Mouse (Mus musculus) R1 (cell line): Measurements from ENCODE around the gene Nckap1.
"Not testable (repeated sequence)": the region's sequence is repeated elsewhere in the genome, so short reads cannot be mapped to it uniquely, and the experiment has no call there.

Experiments
- DNase-seq: peaks from one replicate; pipeline ENCODE4 v3.0.0-alpha.2; 2018; ENCODE audit warnings: low read depth, low spot score

Nckap1 gene

GRCm38 (mm10) chr2:80560773-80561172 is 20.4 kb downstream of the Nckap1 start:
- DNase-seq: no peak

DNA sequence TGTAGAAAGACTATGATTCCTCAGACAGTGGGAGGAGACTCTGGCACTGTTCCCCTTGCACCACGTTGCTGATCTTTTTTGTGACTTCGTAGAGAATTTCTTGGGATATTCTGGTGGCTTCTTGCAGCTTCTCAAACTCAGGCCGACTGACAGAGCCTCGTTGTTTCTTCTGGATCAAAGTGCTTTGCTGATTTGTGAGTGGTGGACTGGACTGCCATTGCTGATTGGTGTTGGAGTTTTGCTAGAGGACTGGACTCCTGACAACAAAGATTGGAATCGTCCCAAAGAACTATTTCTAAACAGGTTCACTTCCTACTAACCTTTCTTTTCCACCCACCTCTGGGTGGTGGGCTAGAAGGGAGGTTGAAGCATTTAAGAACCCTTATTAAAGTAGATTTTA is 21.5 kb downstream of the Nckap1 start:
- no peak for DNase-seq

DNA sequence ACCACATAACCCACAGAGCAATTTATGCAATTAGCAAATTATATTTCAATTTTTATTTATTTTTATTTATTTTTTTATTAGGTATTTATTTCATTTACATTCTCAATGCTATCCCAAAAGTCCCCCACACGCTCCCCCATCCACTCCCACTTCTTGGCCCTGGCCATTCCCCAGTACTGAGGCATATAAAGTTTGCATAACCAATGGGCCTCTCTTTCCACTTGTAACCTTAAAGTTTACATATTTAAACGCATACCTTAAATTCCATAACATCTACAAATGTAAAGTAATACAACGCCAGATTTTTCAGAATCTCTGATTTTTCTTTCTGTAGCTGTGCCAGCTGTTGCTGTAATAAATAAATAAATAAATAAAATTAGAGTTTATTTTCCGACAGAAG is 26.7 kb downstream of the Nckap1 start:
- no peak for DNase-seq

GRCm38 (mm10) chr2:80549704-80550103 is 31.5 kb downstream of the Nckap1 start:
- DNase-seq: no peak

DNA sequence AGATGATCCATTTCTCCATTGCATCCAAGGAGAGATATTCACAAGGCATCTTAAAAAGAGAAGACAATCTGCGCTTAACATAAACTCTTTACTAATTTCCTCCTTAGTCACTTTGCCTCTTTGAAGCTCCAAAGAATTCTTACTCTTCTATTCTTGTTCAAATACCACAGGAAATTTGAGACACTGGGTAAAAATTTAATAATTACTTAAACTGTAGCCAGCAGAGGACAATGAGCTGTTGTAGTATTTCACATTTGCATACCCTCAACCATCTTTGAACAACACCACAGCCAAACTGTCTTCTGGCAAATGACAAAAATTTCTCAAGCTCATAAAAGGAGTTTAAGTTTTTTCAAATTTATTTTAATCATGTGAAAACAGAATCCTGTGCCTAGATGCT is 33.3 kb downstream of the Nckap1 start:
- no peak for DNase-seq

GRCm38 (mm10) chr2:80542801-80543200 is 38.4 kb downstream of the Nckap1 start:
- no peak for DNase-seq

- no peak for DNase-seq
Measured at GRCm38 (mm10) chr2:80537156-80537555, 44.0 kb downstream of the Nckap1 start.

- DNase-seq: no peak
Measured at GRCm38 (mm10) chr2:80536608-80537007, 44.6 kb downstream of the Nckap1 start.

GRCm38 (mm10) chr2:80524275-80524674 is 56.9 kb downstream of the Nckap1 start:
- DNase-seq: no peak

DNA sequence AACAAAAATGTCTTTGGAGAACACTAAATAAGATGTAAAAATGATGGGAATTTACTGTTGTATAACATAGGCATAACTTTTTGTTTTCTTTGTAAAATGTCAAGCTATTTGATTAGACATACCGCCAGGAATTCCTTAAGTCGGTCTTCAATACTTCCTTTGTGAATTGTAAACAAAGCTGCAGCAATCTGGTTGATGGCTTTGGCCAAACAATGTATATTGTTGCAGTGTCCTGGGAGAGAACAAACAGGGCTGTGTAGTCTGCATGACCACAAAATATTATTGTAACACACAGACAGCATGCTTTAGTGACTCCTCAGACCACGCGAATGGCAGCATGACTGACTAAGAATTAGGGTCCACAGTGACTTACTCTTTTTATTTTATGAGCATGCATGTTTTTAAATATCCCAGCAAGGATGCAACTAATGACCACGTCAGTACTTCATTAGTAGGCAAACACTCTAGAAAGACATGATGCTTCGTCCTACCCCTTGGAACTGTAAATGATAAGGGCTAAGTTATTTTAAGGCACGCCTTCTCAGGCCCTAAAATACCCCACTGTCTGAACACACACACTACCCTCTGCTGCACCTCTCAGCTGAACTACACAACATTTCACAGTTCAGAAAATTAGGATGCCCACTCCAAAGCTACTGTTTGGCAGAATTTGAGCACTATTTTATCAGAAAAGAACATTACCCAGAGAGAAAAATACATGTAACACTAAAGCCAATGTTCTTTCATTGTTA is 75.0 kb downstream of the Nckap1 start:
- DNase-seq: no peak

GRCm38 (mm10) chr2:80502132-80502531 is 79.0 kb downstream of the Nckap1 start:
- no peak for DNase-seq

GRCm38 (mm10) chr2:80495304-80495703 is 85.9 kb downstream of the Nckap1 start:
- DNase-seq: not testable (repeated sequence)

DNA sequence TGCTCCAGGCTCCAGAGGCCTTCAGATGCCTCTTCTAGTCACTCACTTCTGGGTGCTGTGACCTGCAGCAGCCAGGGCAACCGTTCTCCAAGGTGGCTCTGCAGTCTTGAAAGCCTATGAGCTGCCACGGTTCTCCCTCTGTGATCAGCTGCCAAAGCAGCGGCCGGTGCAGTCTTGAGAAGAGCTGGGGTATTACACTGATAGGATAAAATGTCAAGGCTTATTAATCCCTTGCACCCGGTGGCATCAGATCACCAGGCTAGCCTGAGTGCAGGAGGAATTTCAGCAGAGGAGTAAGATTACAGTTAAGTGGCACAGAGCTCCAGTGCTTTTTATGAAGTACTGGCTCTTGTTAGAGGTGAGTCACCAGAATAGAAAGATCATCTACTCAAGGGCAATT is 94.3 kb downstream of the Nckap1 start:
- DNase-seq: no peak

DNA sequence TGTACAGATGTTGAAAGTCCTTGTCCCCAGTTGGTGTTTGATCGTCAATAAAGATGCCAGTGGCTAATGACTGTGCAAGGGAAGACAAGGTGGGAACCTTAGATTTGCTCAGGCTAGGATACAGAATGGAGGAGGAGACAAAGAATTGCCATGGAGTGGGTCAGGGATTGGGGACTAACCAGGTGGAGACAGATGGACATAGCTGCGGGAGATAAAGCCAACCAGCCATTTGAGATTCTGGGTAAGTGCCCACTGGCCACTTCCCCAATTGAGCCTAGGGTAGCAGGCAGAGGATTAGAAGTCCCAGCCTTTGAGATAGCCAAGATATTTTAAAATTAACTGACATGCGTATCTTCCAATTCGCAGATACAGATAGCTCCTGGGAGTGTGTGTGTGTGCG is 96.2 kb downstream of the Nckap1 start:
- no peak for DNase-seq

DNA sequence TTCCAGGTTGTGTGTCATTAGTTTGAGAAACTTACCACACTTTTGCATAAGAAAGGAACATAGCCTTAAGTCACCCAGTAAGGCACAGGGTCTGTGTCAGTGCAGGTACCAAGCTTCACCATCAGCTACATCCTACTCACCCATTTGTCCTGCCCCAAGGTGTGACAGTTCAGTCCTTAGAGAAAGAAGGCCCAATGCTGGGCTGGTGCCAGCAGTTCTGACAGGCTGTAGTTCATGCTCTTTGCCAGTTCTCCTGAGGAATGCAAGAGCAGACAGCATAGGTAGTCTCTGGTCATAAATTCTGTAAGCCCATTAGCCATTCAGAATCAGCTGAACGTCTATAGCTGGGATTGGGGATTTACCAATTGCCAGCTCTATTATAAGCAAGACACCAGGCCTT is 105.3 kb downstream of the Nckap1 start:
- DNase-seq: no peak

- DNase-seq: no peak
Measured at GRCm38 (mm10) chr2:80474247-80474796, 106.9 kb downstream of the Nckap1 start.

- DNase-seq: no peak
Measured at GRCm38 (mm10) chr2:80465991-80466821, 115.0 kb downstream of the Nckap1 start.

DNA sequence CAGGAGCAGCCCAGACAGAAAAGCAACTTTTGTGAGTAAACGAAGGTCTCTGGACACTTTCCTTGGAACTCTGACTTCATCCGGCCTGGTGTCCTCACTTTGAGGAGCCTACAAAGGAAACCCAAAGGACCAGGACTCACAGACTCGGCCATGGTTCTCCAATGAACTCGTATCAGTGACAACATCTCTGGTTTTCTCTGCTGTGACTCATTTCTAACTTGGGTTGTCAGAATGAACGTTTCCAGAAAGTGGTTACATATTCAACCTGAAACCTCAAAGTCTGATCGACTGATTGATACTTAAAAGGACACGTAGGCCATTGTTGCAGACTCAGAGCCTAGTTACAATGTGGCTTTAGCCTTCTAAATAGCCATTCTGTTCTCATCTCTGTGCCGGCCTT is 119.4 kb downstream of the Nckap1 start:
- no peak for DNase-seq
